In the genomic region with DNA sequence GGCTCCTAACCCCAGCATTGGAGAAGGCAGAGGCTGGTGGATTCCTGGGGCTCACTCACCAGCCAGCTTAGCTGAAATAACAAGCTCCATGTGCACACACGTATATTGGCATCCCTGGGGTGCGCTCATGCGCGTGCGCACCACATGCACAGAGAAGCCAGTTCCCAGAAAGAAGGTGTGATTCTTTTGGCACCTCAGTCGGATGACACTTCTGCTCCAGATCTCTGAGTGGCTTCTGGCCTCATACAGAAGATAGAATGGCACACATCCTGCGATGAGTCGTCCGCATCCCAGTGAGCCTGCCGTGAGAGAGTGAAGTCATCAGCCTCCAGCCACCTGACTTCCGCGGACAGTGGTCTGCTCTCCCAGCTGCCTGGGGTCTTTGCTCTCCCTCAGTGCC, we compare ENCODE assay signal across 10 mouse cellular contexts. TPM values are rescaled to one million over a fixed set of nuclear protein-coding genes. Genes with fewer than 3 reads are reported as not detected.
A peak's percentile ranks its signal among the peaks of the same experiment; 100 is the strongest.
DNase-seq lines count a peak whose midpoint lies in the region; ATAC-seq and TF ChIP-seq lines count a peak whose summit lies in the region.
"Had no signal": no experiment of that assay in that cellular context is flagged by ENCODE, and none has a peak within 500 bp of the region (broad histone marks: within the 10 kb centered on the region; RNA-seq: fewer than 3 reads in every experiment).

No protein-coding gene starts in this region.

- no peak overlapping the region for H3K27ac ChIP-seq in neural tube, embryonic 14.5 days (ENCODE audit: low read depth, low read length)
- no peak overlapping the region for H3K27ac ChIP-seq in forebrain, postnatal 0 days (ENCODE audit: low read depth, low read length)
- H3K27ac ChIP-seq: liver, embryonic 13.5 days had no signal

- DNase-seq in heart, adult 11 months: peak; percentile 96
- DNase-seq in heart, postnatal 36 days: no peak
- no peak for DNase-seq in neural tube, embryonic 10.5 days (ENCODE audit: extremely low spot score, low spot score)
- DNase-seq in forebrain, postnatal 0 days: peak; percentile 62
- DNase-seq in lung, adult 2 months: no peak
- no peak for DNase-seq in adrenal gland, postnatal 36 days
- DNase-seq in lung, adult 18-20 months: no peak
- DNase-seq: kidney, postnatal 14 days; liver, embryonic 13.5 days had no signal

- 69% methylated on average over 12 of the region's 12 CpGs for WGBS in neural tube, embryonic 14.5 days
- WGBS in forebrain, postnatal 0 days: 57% methylated on average over 12 of the region's 12 CpGs
- whole genome bisulfite sequencing in lung, adult 2 months: 53% methylated on average over 12 of the region's 12 CpGs

- intact Hi-C loops in heart, postnatal 36 days (cut with DNase I): no loop called here

- no peaks in the 10 kb centered on the region for H3K4me1 ChIP-seq in neural tube, embryonic 14.5 days (ENCODE audit: control insufficient read depth, insufficient read depth, low read length)
- H3K4me1 ChIP-seq in forebrain, postnatal 0 days (ENCODE audit: insufficient read depth): no peaks in the 10 kb centered on the region
- H3K4me1 ChIP-seq in lung, adult 2 months (ENCODE audit: control insufficient read depth, insufficient read depth, low read length): peaks cover 25% of the 10 kb centered on the region

- no peaks in the 10 kb centered on the region for H3K9me3 ChIP-seq in neural tube, embryonic 14.5 days (ENCODE audit: control insufficient read depth, low read length)
- H3K9me3 ChIP-seq in forebrain, postnatal 0 days (ENCODE audit: low read length): no peaks in the 10 kb centered on the region
- H3K9me3 ChIP-seq: liver, embryonic 13.5 days had no signal

- H3K9ac ChIP-seq in neural tube, embryonic 14.5 days (replicated peaks; ENCODE audit: low read depth, low read length): no peak overlapping the region
- no peak overlapping the region for H3K9ac ChIP-seq in forebrain, postnatal 0 days
- H3K9ac ChIP-seq: liver, embryonic 13.5 days had no signal

- H3K4me2 ChIP-seq in neural tube, embryonic 14.5 days (ENCODE audit: low read depth, low read length): no peak overlapping the region
- H3K4me2 ChIP-seq in forebrain, postnatal 0 days (ENCODE audit: low read depth): peak overlapping the region; percentile 28
- H3K4me2 ChIP-seq: liver, embryonic 13.5 days had no signal

- TF ChIP-seq POLR2A in lung, adult 2 months (IDR thresholded peaks at IDR 0.05; ENCODE audit: borderline replicate concordance, extremely low read depth, low read depth, low read length): no peak

- no peaks in the 10 kb centered on the region for H3K36me3 ChIP-seq in neural tube, embryonic 14.5 days (ENCODE audit: control insufficient read depth, insufficient read depth, low read length)
- H3K36me3 ChIP-seq in forebrain, postnatal 0 days (ENCODE audit: insufficient read depth): no peaks in the 10 kb centered on the region
- H3K36me3 ChIP-seq: liver, embryonic 13.5 days had no signal

- no peak overlapping the region for H3K4me3 ChIP-seq in neural tube, embryonic 14.5 days (ENCODE audit: low read depth, low read length)
- H3K4me3 ChIP-seq in forebrain, postnatal 0 days (ENCODE audit: low read depth, low read length): no peak overlapping the region
- H3K4me3 ChIP-seq in lung, adult 2 months (replicated peaks; ENCODE audit: extremely low read depth, low read depth, low read length): no peak overlapping the region
- H3K4me3 ChIP-seq: liver, embryonic 13.5 days had no signal

- no peak for TF ChIP-seq CTCF in forebrain, postnatal 0 days (IDR thresholded peaks at IDR 0.05; ENCODE audit: low read depth)
- no peak for TF ChIP-seq CTCF in lung, adult 2 months (IDR thresholded peaks at IDR 0.05; ENCODE audit: insufficient read depth, low read length)

- no peaks in the 10 kb centered on the region for H3K27me3 ChIP-seq in neural tube, embryonic 14.5 days (ENCODE audit: control insufficient read depth, insufficient read depth, low read length)
- no peaks in the 10 kb centered on the region for H3K27me3 ChIP-seq in forebrain, postnatal 0 days (ENCODE audit: insufficient read depth, low read length)
- H3K27me3 ChIP-seq: liver, embryonic 13.5 days had no signal

- ATAC-seq in neural tube, embryonic 14.5 days (ENCODE audit: low read depth): peak; percentile 39; the same call in 1 of the 2 replicates
- peak; percentile 34; the same call in 1 of the 2 replicates for ATAC-seq in forebrain, postnatal 0 days

RNA-seq across cellular contexts. Expression of a gene that starts 55.0 kb away (rescaled TPM):
- 100 to 1,000 TPM; 248 to 254 TPM for total RNA-seq in heart, postnatal 36 days (2021)
- polyA plus RNA-seq in neural tube, embryonic 14.5 days (2014; fragmentation: Nextera tagmentation; extraction: Ambion mirVana): 17.9 and 39.5 TPM in 2 replicates
- 38.9 and 58.6 TPM in 2 replicates for total RNA-seq in forebrain, postnatal 0 days (2014; rRNA removed)
- 17.1 and 23.9 TPM in 2 replicates for polyA plus RNA-seq in forebrain, postnatal 0 days (2015; fragmentation: Nextera tagmentation; extraction: Ambion mirVana)
- polyA plus RNA-seq in lung, adult 2 months (2012; rRNA removed): 121 and 130 TPM in 2 replicates
- total RNA-seq in adrenal gland, postnatal 36 days (2021): 100 to 1,000 TPM; 216 to 226 TPM

Comparison
In these comparisons a context has a peak if more than half of its experiments do, and no peak if none do; other contexts are left out.
1. DNase-seq: peak in heart, adult 11 months (single experiment) and forebrain, postnatal 0 days (single experiment); none in heart, postnatal 36 days (0 of 2), neural tube, embryonic 10.5 days (single experiment), lung, adult 2 months (single experiment), adrenal gland, postnatal 36 days (0 of 2) and lung, adult 18-20 months (0 of 2).